Mouse (Mus musculus): Measurements from ENCODE around the gene Thsd4. TPM values are rescaled to one million over a fixed set of nuclear protein-coding genes. Genes with fewer than 3 reads are reported as not detected.
"Not testable (repeated sequence)": the region's sequence is repeated elsewhere in the genome, so short reads cannot be mapped to it uniquely, and the experiment has no call there.

Thsd4 gene
- polyA plus RNA-seq, 1 experiment from 2014 or later, result 38.7 TPM

GRCm38 (mm10) chr9:60182371-60182770, 339.5 kb downstream of the Thsd4 start:
- no peak for ATAC-seq (ENCODE audit: low FRiP score, low TSS enrichment)
- H3K9me3 ChIP-seq (ENCODE audit: control insufficient read depth, low read length), result no peaks in the 10 kb centered on the region
- H3K4me1 ChIP-seq (ENCODE audit: control insufficient read depth, insufficient read depth, low read length), result no peaks in the 10 kb centered on the region
- no peak overlapping the region for H3K9ac ChIP-seq (ENCODE audit: low read depth, low read length)
- 83% methylated on average over 6 of the region's 6 CpGs for WGBS
- H3K4me3 ChIP-seq (ENCODE audit: low read length), result no peak overlapping the region
- H3K4me2 ChIP-seq (replicated peaks; ENCODE audit: low read depth, low read length), result no peak overlapping the region
- H3K27me3 ChIP-seq (ENCODE audit: control insufficient read depth, insufficient read depth, low read length), result no peaks in the 10 kb centered on the region
- H3K36me3 ChIP-seq (ENCODE audit: control insufficient read depth, insufficient read depth, low read length), result no peaks in the 10 kb centered on the region
- H3K27ac ChIP-seq (ENCODE audit: low read depth, low read length), result no peak overlapping the region

GRCm38 (mm10) chr9:60180936-60181335, 340.9 kb downstream of the Thsd4 start:
- Histone ChIP-seq H3K27ac (ENCODE audit: low read depth, low read length) (no peak overlapping the region), H3K4me2 (replicated peaks; ENCODE audit: low read depth, low read length) (no peak overlapping the region), H3K4me1 (ENCODE audit: control insufficient read depth, insufficient read depth, low read length) (no peaks in the 10 kb centered on the region), H3K9me3 (ENCODE audit: control insufficient read depth, low read length) (no peaks in the 10 kb centered on the region), H3K9ac (ENCODE audit: low read depth, low read length) (no peak overlapping the region), H3K36me3 (ENCODE audit: control insufficient read depth, insufficient read depth, low read length) (no peaks in the 10 kb centered on the region), H3K27me3 (ENCODE audit: control insufficient read depth, insufficient read depth, low read length) (no peaks in the 10 kb centered on the region), H3K4me3 (ENCODE audit: low read length) (no peak overlapping the region)
- 82% methylated on average over 3 of the region's 3 CpGs for WGBS
- ATAC-seq (ENCODE audit: low FRiP score, low TSS enrichment), result no peak

GRCm38 (mm10) chr9:60180114-60180513, 341.7 kb downstream of the Thsd4 start:
- WGBS, result 24% methylated on average over 6 of the region's 6 CpGs
- Histone ChIP-seq H3K4me1 (ENCODE audit: control insufficient read depth, insufficient read depth, low read length) (no peaks in the 10 kb centered on the region), H3K4me2 (replicated peaks; ENCODE audit: low read depth, low read length) (no peak overlapping the region), H3K9ac (ENCODE audit: low read depth, low read length) (no peak overlapping the region), H3K27me3 (ENCODE audit: control insufficient read depth, insufficient read depth, low read length) (no peaks in the 10 kb centered on the region), H3K9me3 (ENCODE audit: control insufficient read depth, low read length) (no peaks in the 10 kb centered on the region), H3K36me3 (ENCODE audit: control insufficient read depth, insufficient read depth, low read length) (no peaks in the 10 kb centered on the region), H3K27ac (ENCODE audit: low read depth, low read length) (no peak overlapping the region), H3K4me3 (ENCODE audit: low read length) (no peak overlapping the region)
- no peak for ATAC-seq (ENCODE audit: low FRiP score, low TSS enrichment)

GRCm38 (mm10) chr9:60176311-60176710, 345.5 kb downstream of the Thsd4 start:
- H3K9ac ChIP-seq (ENCODE audit: low read depth, low read length), result no peak overlapping the region
- no peak overlapping the region for H3K27ac ChIP-seq (ENCODE audit: low read depth, low read length)
- no peaks in the 10 kb centered on the region for H3K9me3 ChIP-seq (ENCODE audit: control insufficient read depth, low read length)
- WGBS, result 97% methylated on average over 3 of the region's 3 CpGs
- H3K27me3 ChIP-seq (ENCODE audit: control insufficient read depth, insufficient read depth, low read length), result no peaks in the 10 kb centered on the region
- no peak overlapping the region for H3K4me3 ChIP-seq (ENCODE audit: low read length)
- no peak for ATAC-seq (ENCODE audit: low FRiP score, low TSS enrichment)
- no peaks in the 10 kb centered on the region for H3K36me3 ChIP-seq (ENCODE audit: control insufficient read depth, insufficient read depth, low read length)
- no peaks in the 10 kb centered on the region for H3K4me1 ChIP-seq (ENCODE audit: control insufficient read depth, insufficient read depth, low read length)
- H3K4me2 ChIP-seq (replicated peaks; ENCODE audit: low read depth, low read length), result no peak overlapping the region

GRCm38 (mm10) chr9:60172459-60173060, 349.3 kb downstream of the Thsd4 start:
- not testable (repeated sequence) for H3K4me3 ChIP-seq (ENCODE audit: low read length); ATAC-seq (ENCODE audit: low FRiP score, low TSS enrichment); H3K27me3 ChIP-seq (ENCODE audit: control insufficient read depth, insufficient read depth, low read length); H3K9me3 ChIP-seq (ENCODE audit: control insufficient read depth, low read length); H3K27ac ChIP-seq (ENCODE audit: low read depth, low read length); H3K36me3 ChIP-seq (ENCODE audit: control insufficient read depth, insufficient read depth, low read length); H3K9ac ChIP-seq (ENCODE audit: low read depth, low read length); H3K4me1 ChIP-seq (ENCODE audit: control insufficient read depth, insufficient read depth, low read length); H3K4me2 ChIP-seq (replicated peaks; ENCODE audit: low read depth, low read length)
- 20% methylated on average over 8 of the region's 9 CpGs for WGBS

GRCm38 (mm10) chr9:60166990-60167389, 354.9 kb downstream of the Thsd4 start:
- no peak overlapping the region for H3K4me3 ChIP-seq (ENCODE audit: low read length)
- H3K4me1 ChIP-seq (ENCODE audit: control insufficient read depth, insufficient read depth, low read length), result no peaks in the 10 kb centered on the region
- H3K36me3 ChIP-seq (ENCODE audit: control insufficient read depth, insufficient read depth, low read length), result no peaks in the 10 kb centered on the region
- H3K27ac ChIP-seq (ENCODE audit: low read depth, low read length), result no peak overlapping the region
- H3K9ac ChIP-seq (ENCODE audit: low read depth, low read length), result no peak overlapping the region
- 83% methylated on average over 4 of the region's 4 CpGs for WGBS
- no peaks in the 10 kb centered on the region for H3K27me3 ChIP-seq (ENCODE audit: control insufficient read depth, insufficient read depth, low read length)
- H3K4me2 ChIP-seq (replicated peaks; ENCODE audit: low read depth, low read length), result no peak overlapping the region
- no peaks in the 10 kb centered on the region for H3K9me3 ChIP-seq (ENCODE audit: control insufficient read depth, low read length)
- no peak for ATAC-seq (ENCODE audit: low FRiP score, low TSS enrichment)

GRCm38 (mm10) chr9:60160855-60161254, 361.0 kb downstream of the Thsd4 start:
- H3K27ac ChIP-seq (ENCODE audit: low read depth, low read length), result no peak overlapping the region
- WGBS, result 13% methylated on average over 5 of the region's 5 CpGs
- no peaks in the 10 kb centered on the region for H3K27me3 ChIP-seq (ENCODE audit: control insufficient read depth, insufficient read depth, low read length)
- H3K9ac ChIP-seq (ENCODE audit: low read depth, low read length), result no peak overlapping the region
- H3K4me2 ChIP-seq (replicated peaks; ENCODE audit: low read depth, low read length), result no peak overlapping the region
- 0 out of 2 replicates have a peak, but pooled peaks cover 3% of the 10 kb centered on the region for H3K4me1 ChIP-seq (ENCODE audit: control insufficient read depth, insufficient read depth, low read length)
- H3K4me3 ChIP-seq (ENCODE audit: low read length), result no peak overlapping the region
- no peaks in the 10 kb centered on the region for H3K36me3 ChIP-seq (ENCODE audit: control insufficient read depth, insufficient read depth, low read length)
- no peak for ATAC-seq (ENCODE audit: low FRiP score, low TSS enrichment)
- no peaks in the 10 kb centered on the region for H3K9me3 ChIP-seq (ENCODE audit: control insufficient read depth, low read length)

- Histone ChIP-seq H3K36me3 (ENCODE audit: control insufficient read depth, insufficient read depth, low read length) (no peaks in the 10 kb centered on the region), H3K9me3 (ENCODE audit: control insufficient read depth, low read length) (no peaks in the 10 kb centered on the region), H3K27ac (ENCODE audit: low read depth, low read length) (no peak overlapping the region), H3K4me2 (replicated peaks; ENCODE audit: low read depth, low read length) (no peak overlapping the region), H3K27me3 (ENCODE audit: control insufficient read depth, insufficient read depth, low read length) (no peaks in the 10 kb centered on the region), H3K4me1 (ENCODE audit: control insufficient read depth, insufficient read depth, low read length) (0 out of 2 replicates have a peak, but pooled peaks cover 3% of the 10 kb centered on the region), H3K4me3 (ENCODE audit: low read length) (no peak overlapping the region), H3K9ac (ENCODE audit: low read depth, low read length) (no peak overlapping the region)
- WGBS, result 75% methylated on average over 7 of the region's 7 CpGs
- no peak for ATAC-seq (ENCODE audit: low FRiP score, low TSS enrichment)
Measured at GRCm38 (mm10) chr9:60160194-60160593, 361.7 kb downstream of the Thsd4 start.

GRCm38 (mm10) chr9:60152990-60153389, 368.9 kb downstream of the Thsd4 start:
- no peaks in the 10 kb centered on the region for H3K9me3 ChIP-seq (ENCODE audit: control insufficient read depth, low read length)
- no peak for ATAC-seq (ENCODE audit: low FRiP score, low TSS enrichment)
- no peak overlapping the region for H3K27ac ChIP-seq (ENCODE audit: low read depth, low read length)
- H3K36me3 ChIP-seq (ENCODE audit: control insufficient read depth, insufficient read depth, low read length), result no peaks in the 10 kb centered on the region
- no peak overlapping the region for H3K9ac ChIP-seq (ENCODE audit: low read depth, low read length)
- no peak overlapping the region for H3K4me3 ChIP-seq (ENCODE audit: low read length)
- H3K4me2 ChIP-seq (replicated peaks; ENCODE audit: low read depth, low read length), result no peak overlapping the region
- 97% methylated on average over 1 of the region's 1 CpGs for WGBS
- no peaks in the 10 kb centered on the region for H3K27me3 ChIP-seq (ENCODE audit: control insufficient read depth, insufficient read depth, low read length)
- no peaks in the 10 kb centered on the region for H3K4me1 ChIP-seq (ENCODE audit: control insufficient read depth, insufficient read depth, low read length)

All from kidney, embryonic 14.5 days (tissue).